Mouse (Mus musculus) intestine, embryonic 15.5 days (tissue): ENCODE data around the gene Slc25a48. TPM values are rescaled to one million over a fixed set of nuclear protein-coding genes. Genes with fewer than 3 reads are reported as not detected.

ENCODE experiments used
- ATAC-seq: fragments of 200-750 bp; cut with Nextera tagmentation; 2 replicates; pipeline ENCODE4 v1.8.0; 2017; ENCODE audit warnings: moderate TSS enrichment, moderate library complexity
- H3K27ac ChIP-seq: fragments of 300-500 bp; sonication (generic); 2 replicates; pipeline ENCODE4 v1.5.1; 2015; ENCODE audit warnings: mild to moderate bottlenecking, inconsistent platforms
- H3K27me3 ChIP-seq: fragments of 300-500 bp; sonication (generic); replicated peaks from 2 replicates; pipeline ENCODE4 v1.6.1; 2015; ENCODE audit warnings: inconsistent platforms
- H3K36me3 ChIP-seq: fragments of 300-500 bp; sonication (generic); 2 replicates; pipeline ENCODE4 v1.6.1; 2015; ENCODE audit warnings: inconsistent platforms
- H3K4me1 ChIP-seq: fragments of 300-500 bp; sonication (generic); replicated peaks from 2 replicates; pipeline ENCODE4 v1.6.1; 2015; ENCODE audit warnings: inconsistent platforms
- H3K4me2 ChIP-seq: fragments of 300-500 bp; sonication (generic); replicated peaks from 2 replicates; pipeline ENCODE4 v1.6.1; 2015; ENCODE audit warnings: mild to moderate bottlenecking, inconsistent platforms
- H3K4me3 ChIP-seq: fragments of 300-500 bp; sonication (generic); replicated peaks from 2 replicates; pipeline ENCODE4 v1.5.1; 2015; ENCODE audit warnings: inconsistent platforms
- H3K9ac ChIP-seq: fragments of 300-500 bp; sonication (generic); 2 replicates; pipeline ENCODE4 v1.6.1; 2015; ENCODE audit warnings: inconsistent platforms
- H3K9me3 ChIP-seq: fragments of 300-500 bp; sonication (generic); 2 replicates; pipeline ENCODE4 v1.6.1; 2016; ENCODE audit warnings: inconsistent platforms
- WGBS: fragments of 180-500 bp; shearing (Covaris S2); methylation state at CpG from one replicate; pipeline ENCODE4 v1.1.7; 2015; 5-methylcytosine and 5-hydroxymethylcytosine counted together
- polyA plus RNA-seq: library from polyadenylated mRNA; unstranded; fragments of >200 nt; fragmentation: Nextera tagmentation; extraction: Ambion mirVana; gene quantifications from 2 replicates; pipeline ENCODE4 v1.2.1, GENCODE M21; 2015

Gene Slc25a48
- polyA plus RNA-seq, 1 experiment from 2014 or later, result 0.10 TPM

DNA sequence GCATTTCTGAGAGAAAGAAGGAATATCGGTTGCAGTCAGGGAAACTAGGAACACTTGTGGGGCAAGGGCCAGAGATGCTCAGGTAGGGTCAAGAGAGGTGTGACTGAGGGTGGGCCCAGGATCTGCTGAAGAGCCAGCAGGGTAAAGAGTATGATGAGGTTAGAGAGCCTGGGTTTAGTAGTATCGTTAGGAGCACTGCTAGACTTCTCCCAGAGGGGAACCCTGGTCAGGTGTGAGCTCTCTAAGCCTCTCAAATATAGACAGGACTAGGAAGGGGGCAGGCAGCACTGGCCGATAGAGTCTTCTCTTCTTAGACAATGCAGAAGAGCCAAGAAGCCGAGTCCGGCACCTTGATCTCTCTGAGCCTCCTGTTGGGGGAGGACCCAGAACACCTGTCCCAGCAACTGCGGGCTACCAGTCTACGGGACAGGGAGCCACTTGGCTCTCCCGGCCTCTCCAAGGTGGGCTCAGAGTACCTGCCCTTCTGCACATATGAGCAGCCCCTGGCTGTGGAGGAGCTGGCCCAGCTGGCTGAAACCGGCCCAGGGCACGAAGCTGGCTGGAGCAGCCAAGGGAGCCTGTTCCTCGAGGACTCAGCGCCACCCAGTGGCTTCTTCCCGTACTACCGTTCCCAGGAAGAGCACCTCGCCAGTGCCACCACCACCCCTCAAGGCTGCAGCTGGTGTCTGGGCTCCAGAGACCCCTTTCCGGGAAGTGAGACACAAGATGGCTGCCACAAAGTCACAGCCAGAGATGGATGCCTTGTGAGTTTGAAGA is 9.2 kb upstream of the Slc25a48 start:
- Histone ChIP-seq H3K4me2 (no peak overlapping the region), H3K9me3 (no peaks in the 10 kb centered on the region), H3K27ac (no peak overlapping the region), H3K4me3 (no peak overlapping the region), H3K27me3 (peaks cover 8% of the 10 kb centered on the region; the same call in 1 of the 2 replicates), H3K36me3 (no peaks in the 10 kb centered on the region), H3K9ac (no peak overlapping the region), H3K4me1 (0 out of 2 replicates have a peak, but pooled peaks cover 2% of the 10 kb centered on the region)
- ATAC-seq, result peak; percentile 76
- 31% methylated on average over 16 of the region's 16 CpGs for WGBS

DNA sequence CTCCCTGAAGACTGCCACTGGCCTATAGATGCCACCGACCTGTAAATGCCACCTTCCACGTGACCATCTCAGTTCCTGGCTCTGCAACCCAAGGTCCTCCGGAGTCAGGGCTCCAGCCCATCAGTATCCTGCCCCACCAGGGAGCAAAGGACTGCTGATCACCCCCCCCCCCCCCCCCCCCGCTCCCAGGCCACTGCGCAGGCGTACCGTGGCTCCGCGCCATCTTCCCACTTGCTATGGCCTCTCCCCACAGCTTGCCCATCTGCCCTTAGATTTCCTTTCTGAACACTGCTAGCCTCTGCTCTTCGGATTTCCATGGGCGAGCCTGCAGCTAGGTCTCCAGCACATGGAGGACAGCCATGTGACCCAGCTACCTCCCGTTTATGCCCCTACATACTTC is 5.7 kb upstream of the Slc25a48 start:
- no peak overlapping the region for H3K9ac ChIP-seq

DNA sequence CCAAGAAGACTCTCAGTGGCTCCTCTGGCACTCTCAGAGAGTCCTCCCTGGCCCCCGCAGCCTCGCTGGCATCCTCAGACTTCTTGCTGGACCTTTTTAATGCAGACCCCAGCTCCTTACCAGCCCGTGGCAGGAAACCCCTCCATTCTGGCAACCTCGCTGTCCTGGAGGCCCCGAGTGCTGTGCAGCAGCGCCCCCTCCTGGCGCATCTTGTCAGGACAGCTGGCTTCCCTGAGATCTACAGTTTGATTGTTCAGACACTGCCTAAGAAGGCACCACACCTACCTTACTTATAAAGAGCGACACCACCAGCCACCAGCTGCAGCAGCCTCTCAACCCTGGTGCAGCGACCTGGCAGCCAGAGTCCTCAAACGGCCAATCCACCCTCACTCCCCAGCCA is 4.7 kb upstream of the Slc25a48 start:
- no peak for ATAC-seq
- Histone ChIP-seq H3K4me3 (no peak overlapping the region), H3K27me3 (peaks cover 34% of the 10 kb centered on the region), H3K9ac (no peak overlapping the region), H3K9me3 (no peaks in the 10 kb centered on the region), H3K27ac (no peak overlapping the region), H3K4me2 (no peak overlapping the region), H3K36me3 (no peaks in the 10 kb centered on the region), H3K4me1 (peaks cover 8% of the 10 kb centered on the region)
- 17% methylated on average over 10 of the region's 10 CpGs for WGBS

More for the DNA sequence above, 5.7 kb upstream of the Slc25a48 start:
- 83% methylated on average over 12 of the region's 12 CpGs for WGBS
- no peak overlapping the region for H3K27ac ChIP-seq
- H3K4me2 ChIP-seq, result no peak overlapping the region
- peaks cover 25% of the 10 kb centered on the region for H3K27me3 ChIP-seq
- ATAC-seq, result no peak
- H3K9me3 ChIP-seq, result no peaks in the 10 kb centered on the region
- no peak overlapping the region for H3K4me3 ChIP-seq
- H3K4me1 ChIP-seq, result 0 out of 2 replicates have a peak, but pooled peaks cover 2% of the 10 kb centered on the region
- H3K36me3 ChIP-seq, result no peaks in the 10 kb centered on the region

DNA sequence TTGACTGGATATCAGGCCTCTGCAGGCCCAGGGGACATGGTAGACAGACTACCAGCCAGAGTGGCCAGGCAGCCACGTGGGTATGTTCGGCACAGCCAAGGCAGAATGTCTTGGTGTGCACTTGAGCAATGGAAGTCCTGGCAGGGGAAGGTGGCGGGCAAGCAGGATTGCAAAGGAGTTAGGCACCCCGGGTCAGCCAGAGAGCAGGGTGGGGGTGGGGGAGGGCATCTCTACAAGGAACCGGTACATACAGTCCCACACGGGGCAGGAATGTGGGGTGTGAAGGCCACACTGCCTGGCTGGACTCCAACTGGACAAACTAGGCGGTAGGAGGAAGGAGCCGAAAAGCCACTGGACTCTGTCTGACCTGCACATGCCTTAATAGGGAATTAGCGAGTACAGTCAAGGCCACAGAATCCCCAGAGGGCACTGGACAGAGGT is 3.8 kb upstream of the Slc25a48 start:
- Histone ChIP-seq H3K36me3 (no peaks in the 10 kb centered on the region), H3K4me2 (no peak overlapping the region), H3K4me3 (no peak overlapping the region), H3K9ac (no peak overlapping the region), H3K4me1 (peaks cover 13% of the 10 kb centered on the region), H3K27ac (no peak overlapping the region), H3K9me3 (no peaks in the 10 kb centered on the region), H3K27me3 (peaks cover 39% of the 10 kb centered on the region)
- WGBS, result 83% methylated on average over 9 of the region's 9 CpGs
- ATAC-seq, result no peak

DNA sequence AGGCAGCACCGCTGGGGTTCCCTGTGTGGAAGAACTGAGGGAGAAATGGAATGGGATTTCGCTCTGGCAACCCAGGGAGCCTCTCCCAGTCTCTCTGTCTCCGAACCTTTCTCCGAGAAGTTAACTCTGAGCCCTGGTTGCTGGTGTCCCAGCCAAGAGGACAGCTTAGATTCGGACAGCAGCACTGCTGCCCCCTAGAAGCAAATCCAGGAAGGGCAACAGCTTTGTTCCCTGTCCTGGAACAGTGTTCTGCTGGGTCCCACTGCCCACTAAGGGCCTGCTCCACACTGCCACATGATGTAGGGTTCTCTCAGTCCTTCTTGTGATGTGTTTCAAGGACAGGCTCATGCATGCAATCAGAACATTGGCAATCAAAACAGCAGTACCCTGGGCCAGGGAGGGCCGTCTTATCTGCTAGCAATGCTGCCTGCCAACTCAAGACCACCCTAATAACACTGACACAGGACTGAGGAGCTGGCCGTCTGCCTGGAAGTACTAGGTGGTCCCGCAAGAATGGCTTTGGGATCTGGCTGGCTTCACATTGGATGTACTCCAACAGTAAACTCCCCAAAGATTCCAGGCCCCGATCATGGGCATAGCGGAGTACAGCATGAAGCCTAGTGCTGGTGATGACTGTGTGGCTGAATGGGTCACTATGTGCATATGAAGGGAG is 2.4 kb upstream of the Slc25a48 start:
- Histone ChIP-seq H3K9ac (no peak overlapping the region), H3K27ac (no peak overlapping the region), H3K4me3 (no peak overlapping the region), H3K27me3 (peaks cover 53% of the 10 kb centered on the region), H3K36me3 (no peaks in the 10 kb centered on the region), H3K4me2 (no peak overlapping the region), H3K4me1 (peaks cover 13% of the 10 kb centered on the region), H3K9me3 (no peaks in the 10 kb centered on the region)
- ATAC-seq, result no peak
- 62% methylated on average over 10 of the region's 10 CpGs for WGBS

DNA sequence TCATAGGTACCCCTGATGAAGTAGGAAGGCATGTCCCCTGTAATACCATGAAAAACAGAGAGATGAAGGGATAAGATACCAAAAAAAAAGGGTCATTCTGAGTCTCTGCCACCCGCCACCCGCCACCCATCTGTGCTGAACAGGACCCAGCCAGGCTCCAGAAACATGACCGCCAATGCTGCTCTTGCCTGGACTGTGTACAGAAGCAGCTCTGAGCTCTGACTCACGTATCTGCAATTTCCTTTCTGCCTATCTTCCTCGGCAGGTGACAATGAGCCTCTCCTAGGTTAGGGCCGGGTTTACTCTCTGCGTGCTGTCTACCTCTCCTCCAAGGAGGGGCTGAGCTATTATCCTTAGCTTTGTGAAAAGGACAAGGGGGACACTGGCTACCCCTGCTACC is 5.3 kb downstream of the Slc25a48 start:
- Histone ChIP-seq H3K27ac (no peak overlapping the region), H3K9me3 (no peaks in the 10 kb centered on the region), H3K36me3 (no peaks in the 10 kb centered on the region), H3K27me3 (peaks cover 25% of the 10 kb centered on the region), H3K4me1 (peaks cover 6% of the 10 kb centered on the region), H3K9ac (no peak overlapping the region), H3K4me2 (no peak overlapping the region), H3K4me3 (no peak overlapping the region)
- WGBS, result 62% methylated on average over 7 of the region's 7 CpGs
- peak; percentile 61; the same call in 1 of the 2 replicates for ATAC-seq

DNA sequence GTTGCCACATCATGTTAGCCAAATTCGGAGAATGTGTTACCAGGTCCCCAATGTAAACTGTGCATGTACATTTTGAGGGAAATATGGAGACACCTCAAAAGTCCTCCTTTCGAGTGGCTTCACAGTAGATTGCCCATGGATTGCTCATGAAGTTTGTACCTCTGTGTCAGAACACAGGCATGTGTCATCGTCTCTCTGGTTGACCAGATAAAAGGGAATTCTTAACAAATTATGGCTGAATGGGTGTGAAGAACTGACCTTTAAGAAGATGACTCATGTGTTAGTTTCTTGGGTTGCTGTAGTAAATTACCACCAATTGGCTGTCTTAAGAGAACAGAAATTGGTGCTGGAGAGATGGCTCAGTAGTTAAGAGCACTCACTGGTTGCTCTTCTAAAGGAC is 6.0 kb downstream of the Slc25a48 start:
- WGBS, result 83% methylated on average over 3 of the region's 3 CpGs
- no peaks in the 10 kb centered on the region for H3K4me1 ChIP-seq

DNA sequence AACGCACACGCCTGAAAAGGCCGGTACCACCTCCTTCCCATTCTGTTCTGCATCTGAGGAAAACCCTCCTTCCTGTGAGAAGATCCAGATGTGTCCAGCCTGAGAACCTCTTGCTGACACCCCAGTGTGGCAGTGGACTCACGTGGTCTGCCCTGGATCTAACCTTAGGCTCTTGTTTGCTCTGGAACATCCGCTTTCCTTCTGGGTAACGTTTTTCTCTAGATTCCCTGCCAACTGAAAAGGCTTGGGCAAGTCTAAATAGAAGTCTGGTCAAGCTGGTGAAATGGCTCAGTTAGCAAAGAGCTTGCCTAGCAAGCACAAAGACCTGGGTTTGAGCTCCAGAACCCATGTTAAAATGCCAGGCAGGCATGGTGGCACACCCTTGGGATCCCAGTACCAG is 6.8 kb downstream of the Slc25a48 start:
- Histone ChIP-seq H3K4me2 (no peak overlapping the region), H3K4me3 (no peak overlapping the region), H3K36me3 (no peaks in the 10 kb centered on the region), H3K27ac (no peak overlapping the region), H3K27me3 (peaks cover 9% of the 10 kb centered on the region), H3K9me3 (no peaks in the 10 kb centered on the region), H3K9ac (no peak overlapping the region), H3K4me1 (no peaks in the 10 kb centered on the region)
- ATAC-seq, result no peak
- 74% methylated on average over 6 of the region's 6 CpGs for WGBS

More for the DNA sequence above, 6.0 kb downstream of the Slc25a48 start:
- Histone ChIP-seq H3K4me3 (no peak overlapping the region), H3K9me3 (no peaks in the 10 kb centered on the region), H3K4me2 (no peak overlapping the region), H3K36me3 (no peaks in the 10 kb centered on the region), H3K9ac (no peak overlapping the region), H3K27me3 (peaks cover 18% of the 10 kb centered on the region), H3K27ac (no peak overlapping the region)
- ATAC-seq, result no peak

DNA sequence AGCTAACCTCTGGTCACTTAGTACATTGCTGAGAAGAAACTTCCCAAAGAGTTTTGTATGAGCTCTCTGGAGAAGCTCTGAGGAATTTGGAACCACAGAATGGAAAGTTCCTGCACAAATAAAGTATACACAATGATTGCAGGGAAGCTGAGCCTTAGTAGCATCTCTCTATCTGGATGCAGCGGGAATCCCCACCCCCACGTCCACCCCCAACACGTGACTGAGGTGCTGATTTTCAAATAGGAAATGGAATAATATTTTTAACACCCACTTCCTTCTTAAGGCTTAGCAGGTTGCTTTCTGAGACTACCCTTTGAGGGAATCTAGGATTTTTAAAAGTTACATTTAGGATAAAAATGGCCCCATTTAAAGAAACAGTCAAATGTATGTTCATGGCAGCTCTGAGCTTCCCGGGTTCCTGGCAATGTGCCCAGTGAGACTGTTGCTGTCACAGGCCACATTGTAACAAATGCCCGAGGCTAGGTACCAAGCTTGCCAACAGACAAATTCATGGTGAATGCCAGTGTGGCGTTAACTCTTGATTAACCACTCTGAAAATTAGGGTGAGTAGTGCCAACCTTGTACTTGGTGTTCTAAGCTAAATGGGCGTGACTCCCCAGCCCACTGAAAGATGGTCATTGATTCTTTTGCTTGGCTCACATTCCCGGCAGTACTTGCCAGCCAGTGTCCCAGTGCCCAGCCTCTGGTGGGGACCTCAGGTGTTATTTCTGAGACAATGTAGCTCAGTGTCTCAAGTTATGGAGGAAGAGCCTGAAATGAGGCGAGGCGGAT is 11.3 kb downstream of the Slc25a48 start:
- Histone ChIP-seq H3K27me3 (no peaks in the 10 kb centered on the region), H3K9me3 (no peaks in the 10 kb centered on the region), H3K9ac (no peak overlapping the region), H3K27ac (no peak overlapping the region), H3K4me1 (no peaks in the 10 kb centered on the region), H3K4me3 (no peak overlapping the region), H3K36me3 (no peaks in the 10 kb centered on the region), H3K4me2 (no peak overlapping the region)
- 75% methylated on average over 10 of the region's 10 CpGs for whole genome bisulfite sequencing
- no peak for ATAC-seq

DNA sequence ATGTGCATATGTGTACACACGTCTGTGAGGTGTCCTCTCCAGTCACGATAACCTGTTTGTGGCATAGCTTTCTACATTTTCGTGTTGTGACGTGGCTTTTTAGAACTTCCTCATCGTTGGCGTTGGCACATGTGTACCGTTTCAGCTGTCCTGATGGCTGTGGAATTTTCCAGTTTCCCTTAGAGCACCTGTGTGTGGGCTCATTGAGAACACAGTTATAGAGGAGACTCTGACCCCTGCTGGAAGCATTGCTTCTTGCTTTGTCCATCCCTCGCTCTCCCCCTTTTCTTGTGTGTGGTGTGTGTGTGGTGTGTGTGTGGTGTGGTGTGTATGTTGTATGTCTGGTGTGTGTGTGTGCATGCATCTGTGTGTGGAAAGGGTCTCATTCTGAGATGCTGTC is 11.9 kb downstream of the Slc25a48 start:
- H3K4me1 ChIP-seq, result no peaks in the 10 kb centered on the region
- no peak overlapping the region for H3K4me2 ChIP-seq
- no peak overlapping the region for H3K9ac ChIP-seq
- WGBS, result 79% methylated on average over 8 of the region's 8 CpGs
- H3K27ac ChIP-seq, result no peak overlapping the region
- H3K9me3 ChIP-seq, result no peaks in the 10 kb centered on the region
- no peak for ATAC-seq
- H3K4me3 ChIP-seq, result no peak overlapping the region
- H3K27me3 ChIP-seq, result no peaks in the 10 kb centered on the region
- no peaks in the 10 kb centered on the region for H3K36me3 ChIP-seq

DNA sequence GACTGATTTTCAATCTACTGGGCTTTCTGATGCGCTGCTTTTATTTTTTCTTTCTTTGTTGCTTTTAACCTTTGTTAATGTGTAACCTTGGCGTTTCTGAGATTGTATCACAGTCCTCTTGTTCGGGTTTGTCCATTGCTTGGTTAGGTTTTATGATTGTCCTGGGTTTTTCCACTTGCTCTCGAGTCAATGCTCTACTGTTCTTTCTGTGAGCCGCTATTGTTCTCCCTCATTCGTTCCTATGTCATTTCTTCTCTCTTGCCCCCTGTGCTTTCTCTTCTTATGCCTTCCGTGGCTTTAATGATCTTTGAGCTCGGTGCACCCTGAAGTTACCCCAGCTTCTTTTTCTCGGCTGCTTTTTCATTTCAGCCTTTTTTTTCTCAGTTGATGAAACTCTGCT is 19.8 kb downstream of the Slc25a48 start:
- no peaks in the 10 kb centered on the region; the same call in 1 of the 2 replicates for H3K4me1 ChIP-seq
- H3K4me3 ChIP-seq, result no peak overlapping the region
- no peaks in the 10 kb centered on the region for H3K9me3 ChIP-seq
- H3K4me2 ChIP-seq, result peak overlapping the region; percentile 42
- 39% methylated on average over 9 of the region's 9 CpGs for WGBS
- 0 out of 2 replicates have a peak, but pooled peaks have one; percentile 25 for ATAC-seq
- no peak overlapping the region for H3K27ac ChIP-seq
- H3K9ac ChIP-seq, result no peak overlapping the region
- no peaks in the 10 kb centered on the region for H3K36me3 ChIP-seq
- H3K27me3 ChIP-seq, result no peaks in the 10 kb centered on the region

DNA sequence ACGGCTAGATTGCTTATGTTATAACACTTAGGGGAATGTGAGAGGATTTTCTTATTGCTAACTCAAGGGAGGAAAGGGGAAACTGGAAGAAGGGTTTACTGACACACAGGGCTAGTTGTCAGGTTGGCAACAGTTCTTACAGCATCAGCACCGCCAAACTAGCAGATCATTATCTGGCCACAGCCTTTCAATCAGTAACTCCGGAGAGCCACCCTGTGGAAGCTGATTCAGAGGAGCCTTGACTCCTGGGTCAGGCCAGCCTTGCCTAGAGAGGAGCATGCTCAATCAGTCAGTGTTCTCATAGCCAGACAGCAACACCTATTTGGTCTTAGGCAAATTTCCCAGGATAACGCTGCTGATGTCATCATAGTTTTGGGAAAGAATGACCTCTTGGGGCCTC is 23.3 kb downstream of the Slc25a48 start:
- no peaks in the 10 kb centered on the region; the same call in 1 of the 2 replicates for H3K4me1 ChIP-seq
- no peaks in the 10 kb centered on the region for H3K36me3 ChIP-seq
- H3K4me2 ChIP-seq, result no peak overlapping the region
- no peaks in the 10 kb centered on the region for H3K9me3 ChIP-seq
- H3K27me3 ChIP-seq, result no peaks in the 10 kb centered on the region
- no peak overlapping the region for H3K9ac ChIP-seq
- WGBS, result 76% methylated on average over 4 of the region's 4 CpGs
- no peak overlapping the region for H3K4me3 ChIP-seq
- no peak for ATAC-seq
- H3K27ac ChIP-seq, result no peak overlapping the region
